ENCODE assay signal across 27 mouse cellular contexts in the genomic region with DNA sequence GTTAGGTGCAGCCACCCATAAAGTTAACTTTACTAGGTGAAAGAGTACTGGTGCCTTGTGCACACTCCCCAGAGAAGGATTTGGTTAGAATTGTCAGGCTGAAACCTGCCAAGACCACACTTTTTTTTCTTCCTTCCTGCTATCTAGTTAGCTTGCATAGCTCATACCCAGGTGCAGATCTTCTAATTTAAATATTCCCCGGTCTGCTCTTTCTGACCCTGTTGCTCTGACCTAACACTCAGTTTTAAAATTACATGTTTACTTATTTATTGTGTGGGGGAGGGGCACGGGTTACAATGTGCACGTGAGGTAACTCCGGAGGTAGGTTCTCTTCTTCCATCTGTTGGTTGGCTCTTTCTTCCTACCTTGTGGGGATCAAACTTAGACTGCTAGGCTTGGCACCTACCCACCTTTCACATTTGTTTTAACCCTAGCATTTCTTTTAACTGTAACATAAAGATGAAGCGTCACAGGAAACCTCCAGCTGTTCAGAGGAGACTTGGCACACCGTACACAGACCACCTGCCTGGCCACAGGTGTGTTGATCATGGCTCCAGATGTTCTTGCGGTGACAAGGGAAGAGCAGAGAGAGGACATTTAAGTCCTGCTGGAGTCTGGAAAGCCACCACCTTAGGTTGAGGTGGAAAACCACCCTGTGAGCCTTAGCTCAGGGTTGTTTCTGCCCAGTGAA. TPM values are rescaled to one million over a fixed set of nuclear protein-coding genes. Genes with fewer than 3 reads are reported as not detected.
DNase-seq lines count a peak whose midpoint lies in the region; ATAC-seq and TF ChIP-seq lines count a peak whose summit lies in the region.
"Had no signal": no experiment of that assay in that cellular context is flagged by ENCODE, and none has a peak within 500 bp of the region (broad histone marks: within the 10 kb centered on the region; RNA-seq: fewer than 3 reads in every experiment).

No protein-coding gene starts in this region.

- WGBS in liver, adult 2 months: 63% methylated on average over 7 of the region's 7 CpGs
- WGBS in thymus, adult 2 months: 10% methylated on average over 7 of the region's 7 CpGs
- 88% methylated on average over 7 of the region's 7 CpGs for WGBS in hindbrain, embryonic 16.5 days

- peaks cover 2% of the 10 kb centered on the region; the same call in 1 of the 2 replicates for H3K4me1 ChIP-seq in liver, adult 2 months (ENCODE audit: control insufficient read depth, insufficient read depth, low read length)
- peaks cover 15% of the 10 kb centered on the region for H3K4me1 ChIP-seq in thymus, adult 2 months (replicated peaks; ENCODE audit: control insufficient read depth, insufficient read depth, low read length)
- H3K4me1 ChIP-seq in CH12.LX (ENCODE audit: control insufficient read depth in 1 of 2, insufficient read depth in 2 of 2): peaks cover 35 to 95% of the 10 kb centered on the region in 2 experiments
- no peaks in the 10 kb centered on the region for H3K4me1 ChIP-seq in hindbrain, embryonic 16.5 days (ENCODE audit: control insufficient read depth, insufficient read depth, low read depth, low read length)
- H3K4me1 ChIP-seq: forebrain, embryonic 15.5 days; heart, embryonic 12.5 days had no signal

- dilution Hi-C loops in CH12.LX (cut with MboI; ENCODE audit: extremely low pct_ligation_motif_present, extremely low pct_unique_long_range_greater_than_20kb, low sequenced_read_pairs): no loop called here

- peak overlapping the region; percentile 62 for H3K4me2 ChIP-seq in CH12.LX (ENCODE audit: insufficient read depth, low read depth, poor library complexity, severe bottlenecking)
- no peak overlapping the region for H3K4me2 ChIP-seq in hindbrain, embryonic 16.5 days (ENCODE audit: low read length)
- H3K4me2 ChIP-seq: forebrain, embryonic 15.5 days; heart, embryonic 12.5 days; hindbrain, embryonic 12.5 days; limb, embryonic 12.5 days; liver, embryonic 15.5 days had no signal

- TF ChIP-seq EP300 in CH12.LX (IDR thresholded peaks at IDR 0.05; ENCODE audit: low read length): peak; percentile 90

- TF ChIP-seq CTCF in liver, adult 2 months (IDR thresholded peaks at IDR 0.05; ENCODE audit: low read depth, low read length): no peak
- no peak for TF ChIP-seq CTCF in thymus, adult 2 months (IDR thresholded peaks at IDR 0.05; ENCODE audit: borderline replicate concordance, control insufficient read depth, extremely low read depth, insufficient read depth, low read length, poor library complexity)
- TF ChIP-seq CTCF in CH12.LX (conservative IDR thresholded peaks at IDR 0.05 in 1 of 2, IDR thresholded peaks at IDR 0.05 in 1 of 2; ENCODE audit: low read depth in 2 of 2, low read length in 2 of 2): no peak

- peak; percentile 74 for ATAC-seq in neutrophil, adult 5-6 weeks (ENCODE audit: extremely low read depth, insufficient number of reproducible peaks, low FRiP score, poor library complexity, severe bottlenecking)
- ATAC-seq in hindbrain, embryonic 16.5 days: no peak
- ATAC-seq: forebrain, embryonic 15.5 days; inflammation-experienced regulatory T-cells, adult 6 months had no signal

- in situ Hi-C loops in CH12.LX (cut with MboI; ENCODE audit: low pct_ligation_motif_present, low pct_unique_long_range_greater_than_20kb, low sequenced_read_pairs): loop anchor here (5.0 kb wide), 1 partner anchor 38 kb away; no protein-coding TSS in a partner anchor

- no peak for TF ChIP-seq RAD21 in CH12.LX (IDR thresholded peaks at IDR 0.05; ENCODE audit: low read depth, low read length)

- H3K27me3 ChIP-seq in liver, adult 2 months (ENCODE audit: control insufficient read depth, insufficient read depth, low read length): no peaks in the 10 kb centered on the region
- no peaks in the 10 kb centered on the region for H3K27me3 ChIP-seq in thymus, adult 2 months (ENCODE audit: control insufficient read depth, insufficient read depth, low read length)
- no peaks in the 10 kb centered on the region for H3K27me3 ChIP-seq in CH12.LX (replicated peaks)
- no peaks in the 10 kb centered on the region for H3K27me3 ChIP-seq in hindbrain, embryonic 16.5 days (replicated peaks; ENCODE audit: control insufficient read depth, insufficient read depth, low read length)
- H3K27me3 ChIP-seq: forebrain, embryonic 15.5 days; heart, embryonic 12.5 days; hindbrain, embryonic 12.5 days; limb, embryonic 12.5 days; liver, embryonic 15.5 days had no signal

- no peaks in the 10 kb centered on the region for H3K36me3 ChIP-seq in liver, adult 2 months (ENCODE audit: control insufficient read depth, insufficient read depth, low read length)
- H3K36me3 ChIP-seq in thymus, adult 2 months (ENCODE audit: control insufficient read depth, insufficient read depth, low read length): no peaks in the 10 kb centered on the region
- H3K36me3 ChIP-seq in CH12.LX (replicated peaks in 1 of 2; ENCODE audit: control insufficient read depth in 1 of 2, insufficient read depth in 1 of 2, low read length in 1 of 2): peaks cover 7 to 19% of the 10 kb centered on the region in 2 experiments
- H3K36me3 ChIP-seq in hindbrain, embryonic 16.5 days (ENCODE audit: control insufficient read depth, insufficient read depth, low read length): no peaks in the 10 kb centered on the region
- H3K36me3 ChIP-seq: embryonic facial prominence, embryonic 10.5 days; forebrain, embryonic 15.5 days; hindbrain, embryonic 12.5 days; limb, embryonic 12.5 days had no signal

- peaks cover 3% of the 10 kb centered on the region for H3K9me3 ChIP-seq in CH12.LX (replicated peaks; ENCODE audit: low read length)
- no peaks in the 10 kb centered on the region for H3K9me3 ChIP-seq in hindbrain, embryonic 16.5 days (ENCODE audit: control insufficient read depth, low read length)
- H3K9me3 ChIP-seq: embryonic facial prominence, embryonic 10.5 days; forebrain, embryonic 15.5 days; heart, embryonic 12.5 days; hindbrain, embryonic 12.5 days; limb, embryonic 12.5 days; liver, embryonic 15.5 days had no signal

- no peaks in the 10 kb centered on the region for H3K79me2 ChIP-seq in liver, adult 2 months (ENCODE audit: control insufficient read depth, insufficient read depth, low read length)
- H3K79me2 ChIP-seq in CH12.LX (replicated peaks; ENCODE audit: control insufficient read depth, extremely low read depth, insufficient read depth, poor library complexity, severe bottlenecking): no peaks in the 10 kb centered on the region

- H3K4me3 ChIP-seq in liver, adult 2 months (ENCODE audit: insufficient read depth, low read depth, low read length): no peak overlapping the region
- no peak overlapping the region for H3K4me3 ChIP-seq in thymus, adult 2 months (ENCODE audit: control insufficient read depth, insufficient read depth, low read length)
- peak overlapping the region in 1 of 3 experiments; percentile 11 for H3K4me3 ChIP-seq in CH12.LX (replicated peaks in 1 of 3; ENCODE audit: low read depth in 2 of 3, low read length in 2 of 3, poor library complexity in 1 of 3)
- no peak overlapping the region for H3K4me3 ChIP-seq in hindbrain, embryonic 16.5 days (ENCODE audit: low read length)
- H3K4me3 ChIP-seq: embryonic facial prominence, embryonic 10.5 days; forebrain, embryonic 15.5 days; heart, embryonic 12.5 days; hindbrain, embryonic 12.5 days; layer of hippocampus, adult 2 months; limb, embryonic 12.5 days; liver, embryonic 15.5 days had no signal

- H3K9ac ChIP-seq in liver, adult 2 months (ENCODE audit: low read depth, low read length): no peak overlapping the region
- no peak overlapping the region for H3K9ac ChIP-seq in CH12.LX (ENCODE audit: insufficient read depth, low read depth)
- H3K9ac ChIP-seq in hindbrain, embryonic 16.5 days (ENCODE audit: low read depth, low read length): no peak overlapping the region
- H3K9ac ChIP-seq: forebrain, embryonic 15.5 days; heart, embryonic 12.5 days; hindbrain, embryonic 12.5 days; limb, embryonic 12.5 days; liver, embryonic 15.5 days had no signal

- DNase-seq in liver, adult 2 months (ENCODE audit: extremely low read depth, low read depth, low spot score): peak; percentile 16
- DNase-seq in liver: no peak
- DNase-seq in thymus, adult 2 months: peak; percentile 9
- no peak for DNase-seq in thymus, adult 18-20 months
- peak; percentile 92 for DNase-seq in CH12.LX (ENCODE audit: extremely low read depth)
- no peak for DNase-seq in gastrocnemius, postnatal 4 days (ENCODE audit: low spot score in 2 of 2)
- DNase-seq: adrenal gland, postnatal 25 days; cerebellum, adult 9-11 months; heart, postnatal 14 days; kidney, adult 8-10 months; kidney, postnatal 14 days had no signal

- H3K27ac ChIP-seq in liver, adult 2 months (replicated peaks; ENCODE audit: insufficient read depth, low read depth, low read length): no peak overlapping the region
- peak overlapping the region; percentile 50 for H3K27ac ChIP-seq in thymus, adult 2 months (ENCODE audit: control insufficient read depth, insufficient read depth, low read length)
- peak overlapping the region; percentile 96 for H3K27ac ChIP-seq in CH12.LX (ENCODE audit: insufficient read depth, low read depth)
- no peak overlapping the region for H3K27ac ChIP-seq in hindbrain, embryonic 16.5 days (ENCODE audit: low read depth, low read length)
- H3K27ac ChIP-seq: forebrain, embryonic 15.5 days; hindbrain, embryonic 12.5 days; layer of hippocampus, adult 2 months; limb, embryonic 12.5 days; liver, embryonic 15.5 days; macrophage had no signal

- no peak for TF ChIP-seq POLR2A in liver, adult 2 months (IDR thresholded peaks at IDR 0.05; ENCODE audit: extremely low read depth, insufficient read depth, low read length)
- no peak for TF ChIP-seq POLR2A in thymus, adult 2 months (IDR thresholded peaks at IDR 0.05; ENCODE audit: control insufficient read depth, extremely low read depth, insufficient read depth, low read length, poor library complexity)
- TF ChIP-seq POLR2A in CH12.LX (IDR thresholded peaks at IDR 0.05; ENCODE audit: low read depth, low read length): no peak

RNA-seq across cellular contexts. Expression of a gene that starts 16.0 kb away (rescaled TPM):
- not detected in 2 replicates for total RNA-seq in liver, adult 2 months (2014; rRNA removed)
- polyA plus RNA-seq in liver, adult 2 months (2012; rRNA removed): 0.11 TPM in 1 of 2 replicates, not detected in the other
- 3.3 and 5.5 TPM in 2 replicates for polyA plus RNA-seq in thymus, adult 2 months (2012; rRNA removed)
- 0.81 and 1.5 TPM in 2 replicates for total RNA-seq in CH12.LX (2012; rRNA removed)
- 0.60 and 1.1 TPM in 2 replicates for total RNA-seq in CH12.LX (2014; rRNA removed)
- 0.49 and 0.93 TPM in 2 replicates for polyA plus RNA-seq in CH12.LX (2012; ENCODE audit: insufficient read length, low read depth)
- 0.93 TPM in 1 of 2 replicates, not detected in the other for total RNA-seq in neutrophil, adult 5-6 weeks (2017)
- total RNA-seq in gastrocnemius, postnatal 4 days (2021): not detected
- polyA plus RNA-seq in hindbrain, embryonic 16.5 days (2015; fragmentation: Nextera tagmentation; extraction: Ambion mirVana): 0.45 TPM in 1 of 2 replicates, not detected in the other
- total RNA-seq: adrenal gland, postnatal 25 days; gastrocnemius, adult 8-10 months; heart, postnatal 14 days; layer of hippocampus, adult 2 months; layer of hippocampus, postnatal 25 days; left cerebral cortex, postnatal 10 days had no signal
- polyA plus RNA-seq: forebrain, embryonic 15.5 days; lung, embryonic 16.5 days had no signal

RNA-seq across cellular contexts. Expression of a gene that starts 23.8 kb away (rescaled TPM):
- not detected in 2 replicates for total RNA-seq in liver, adult 2 months (2014; rRNA removed)
- polyA plus RNA-seq in liver, adult 2 months (2012; rRNA removed): not detected in 2 replicates
- 0.48 and 0.88 TPM in 2 replicates for polyA plus RNA-seq in thymus, adult 2 months (2012; rRNA removed)
- not detected in 2 replicates for total RNA-seq in CH12.LX (2012; rRNA removed)
- not detected in 2 replicates for total RNA-seq in CH12.LX (2014; rRNA removed)
- not detected in 2 replicates for polyA plus RNA-seq in CH12.LX (2012; ENCODE audit: insufficient read length, low read depth)
- not detected in 2 replicates for total RNA-seq in neutrophil, adult 5-6 weeks (2017)
- total RNA-seq in gastrocnemius, postnatal 4 days (2021): not detected
- not detected in 2 replicates for polyA plus RNA-seq in hindbrain, embryonic 16.5 days (2015; fragmentation: Nextera tagmentation; extraction: Ambion mirVana)
- total RNA-seq: adrenal gland, postnatal 25 days; gastrocnemius, adult 8-10 months; heart, postnatal 14 days; layer of hippocampus, adult 2 months; layer of hippocampus, postnatal 25 days; left cerebral cortex, postnatal 10 days; monocyte, adult 5-6 weeks had no signal
- polyA plus RNA-seq: embryonic facial prominence, embryonic 10.5 days; forebrain, embryonic 15.5 days; hindbrain, embryonic 12.5 days; inflammation-experienced regulatory T-cells, adult 6 months; limb, embryonic 12.5 days; lung, embryonic 16.5 days; macrophage had no signal

RNA-seq across cellular contexts. Expression of a gene that starts 27.9 kb away (rescaled TPM):
- total RNA-seq in liver, adult 2 months (2014; rRNA removed): 25.7 and 26.6 TPM in 2 replicates
- polyA plus RNA-seq in liver, adult 2 months (2012; rRNA removed): 23.2 and 30.6 TPM in 2 replicates
- polyA plus RNA-seq in thymus, adult 2 months (2012; rRNA removed): 64.3 and 65.0 TPM in 2 replicates
- total RNA-seq in CH12.LX (2012; rRNA removed) (121 and 136 TPM in 2 replicates), CH12.LX (2014; rRNA removed) (163 and 176 TPM in 2 replicates)
- 140 and 174 TPM in 2 replicates for polyA plus RNA-seq in CH12.LX (2012; ENCODE audit: insufficient read length, low read depth)
- total RNA-seq in neutrophil, adult 5-6 weeks (2017): 2.7 and 2.9 TPM in 2 replicates
- total RNA-seq in gastrocnemius, postnatal 4 days (2021): 10 to 100 TPM; 29.4 to 29.7 TPM
- 5.4 and 5.7 TPM in 2 replicates for polyA plus RNA-seq in hindbrain, embryonic 16.5 days (2015; fragmentation: Nextera tagmentation; extraction: Ambion mirVana)

Comparison
In these comparisons a context has a peak if more than half of its experiments do, and no peak if none do; other contexts are left out.
1. DNase-seq: peak in liver, adult 2 months (single experiment), thymus, adult 2 months (single experiment) and CH12.LX (single experiment); none in liver (single experiment), thymus, adult 18-20 months (0 of 2) and gastrocnemius, postnatal 4 days (0 of 2).
2. H3K27ac ChIP-seq: peak in thymus, adult 2 months (single experiment) and CH12.LX (single experiment); none in liver, adult 2 months (single experiment) and hindbrain, embryonic 16.5 days (single experiment).